Mouse (Mus musculus) heart, embryonic 16.5 days (tissue): ENCODE results near the gene Tril. TPM values are rescaled to one million over a fixed set of nuclear protein-coding genes. Genes with fewer than 3 reads are reported as not detected.

Source experiments
- ATAC-seq: fragments of 200-750 bp; cut with Nextera tagmentation; replicated peaks from 2 replicates; pipeline ENCODE4 v1.8.0; 2017; ENCODE audit warnings: moderate number of reproducible peaks; ENCODE audit not compliant: insufficient read depth, low FRiP score; ENCODE audit errors: extremely low read depth
- H3K27ac ChIP-seq: fragments of 300-500 bp; sonication (generic); 2 replicates; pipeline ENCODE4 v1.5.1; 2014; ENCODE audit warnings: mild to moderate bottlenecking, low read length, control low read depth, moderate library complexity
- H3K27me3 ChIP-seq: fragments of 300-500 bp; sonication (generic); 2 replicates; pipeline ENCODE4 v1.6.1; 2014; ENCODE audit warnings: low read length, mixed read lengths; ENCODE audit not compliant: control insufficient read depth, insufficient read depth
- H3K36me3 ChIP-seq: fragments of 300-500 bp; sonication (generic); 2 replicates; pipeline ENCODE4 v1.6.1; 2014; ENCODE audit not compliant: control insufficient read depth, insufficient read depth
- H3K4me1 ChIP-seq: fragments of 300-500 bp; sonication (generic); 2 replicates; pipeline ENCODE4 v1.6.1; 2014; ENCODE audit warnings: low read length, mixed read lengths; ENCODE audit not compliant: control insufficient read depth, insufficient read depth
- H3K4me2 ChIP-seq: fragments of 300-500 bp; sonication (generic); 2 replicates; pipeline ENCODE4 v1.6.1; 2014; ENCODE audit warnings: low read depth, mild to moderate bottlenecking, control low read depth, low read length
- H3K4me3 ChIP-seq: fragments of 300-500 bp; sonication (generic); 2 replicates; pipeline ENCODE4 v1.5.1; 2014; ENCODE audit warnings: mild to moderate bottlenecking, control low read depth, low read length
- H3K9ac ChIP-seq: fragments of 300-500 bp; sonication (generic); 2 replicates; pipeline ENCODE4 v1.6.1; 2014; ENCODE audit warnings: low read length, control low read depth
- H3K9me3 ChIP-seq: fragments of 300-500 bp; sonication (generic); replicated peaks from 2 replicates; pipeline ENCODE4 v1.6.1; 2016; ENCODE audit warnings: low read length; ENCODE audit not compliant: control insufficient read depth
- WGBS: fragments of 180-500 bp; shearing (Covaris S2); extraction: QIAGEN DNeasy Blood & Tissue Kit; methylation state at CpG from one replicate; pipeline ENCODE4 v1.1.7; 2014; 5-methylcytosine and 5-hydroxymethylcytosine counted together
- polyA plus RNA-seq: library from polyadenylated mRNA; unstranded; fragments of >200 nt; fragmentation: Nextera tagmentation; extraction: Ambion mirVana; gene quantifications from 2 replicates; pipeline ENCODE4 v1.2.1, GENCODE M21; 2015

Tril gene
- polyA plus RNA-seq, 1 experiment from 2014 or later, result 4.4 TPM

GRCm38 (mm10) chr6:53780008-53780407 is 40.6 kb downstream of the Tril start:
- Histone ChIP-seq H3K9ac (no peak overlapping the region), H3K27ac (no peak overlapping the region), H3K4me2 (no peak overlapping the region), H3K4me3 (no peak overlapping the region), H3K4me1 (no peaks in the 10 kb centered on the region), H3K27me3 (0 out of 2 replicates have a peak, but pooled peaks cover 5% of the 10 kb centered on the region), H3K9me3 (no peaks in the 10 kb centered on the region), H3K36me3 (no peaks in the 10 kb centered on the region)
- no peak for ATAC-seq
- 83% methylated on average over 5 of the region's 5 CpGs for WGBS

- no peaks in the 10 kb centered on the region for H3K9me3 ChIP-seq
- no peak overlapping the region for H3K27ac ChIP-seq
- H3K36me3 ChIP-seq, result no peaks in the 10 kb centered on the region
- H3K4me2 ChIP-seq, result no peak overlapping the region
- 0 out of 2 replicates have a peak, but pooled peaks cover 5% of the 10 kb centered on the region for H3K27me3 ChIP-seq
- no peaks in the 10 kb centered on the region for H3K4me1 ChIP-seq
- ATAC-seq, result no peak
- 66% methylated on average over 7 of the region's 7 CpGs for WGBS
- no peak overlapping the region for H3K9ac ChIP-seq
- no peak overlapping the region for H3K4me3 ChIP-seq
These were observed 41.1 kb downstream of the Tril start for GRCm38 (mm10) chr6:53779526-53779925.

- Histone ChIP-seq H3K4me3 (no peak overlapping the region), H3K27me3 (0 out of 2 replicates have a peak, but pooled peaks cover 3% of the 10 kb centered on the region), H3K9ac (no peak overlapping the region), H3K27ac (no peak overlapping the region), H3K4me2 (no peak overlapping the region), H3K36me3 (no peaks in the 10 kb centered on the region), H3K9me3 (no peaks in the 10 kb centered on the region), H3K4me1 (no peaks in the 10 kb centered on the region)
- 55% methylated on average over 8 of the region's 8 CpGs for WGBS
- no peak for ATAC-seq
These were observed 42.1 kb downstream of the Tril start for GRCm38 (mm10) chr6:53778424-53778955.

- H3K27me3 ChIP-seq, result no peaks in the 10 kb centered on the region
- WGBS, result 88% methylated on average over 4 of the region's 4 CpGs
These were observed 52.4 kb downstream of the Tril start for GRCm38 (mm10) chr6:53768275-53768674.

GRCm38 (mm10) chr6:53766243-53766915 is 54.3 kb downstream of the Tril start:
- WGBS, result 24% methylated on average over 10 of the region's 10 CpGs
- Histone ChIP-seq H3K4me1 (peaks cover 5% of the 10 kb centered on the region; the same call in 1 of the 2 replicates), H3K36me3 (no peaks in the 10 kb centered on the region), H3K9ac (no peak overlapping the region), H3K4me2 (no peak overlapping the region), H3K4me3 (no peak overlapping the region), H3K27ac (no peak overlapping the region), H3K27me3 (no peaks in the 10 kb centered on the region), H3K9me3 (no peaks in the 10 kb centered on the region)
- no peak for ATAC-seq

More at GRCm38 (mm10) chr6:53768275-53768674, 52.4 kb downstream of the Tril start:
- Histone ChIP-seq H3K36me3 (no peaks in the 10 kb centered on the region), H3K4me3 (no peak overlapping the region), H3K4me2 (no peak overlapping the region), H3K4me1 (peaks cover 5% of the 10 kb centered on the region; the same call in 1 of the 2 replicates), H3K9ac (no peak overlapping the region), H3K27ac (no peak overlapping the region), H3K9me3 (no peaks in the 10 kb centered on the region)
- ATAC-seq, result no peak

- ATAC-seq, result no peak
- Histone ChIP-seq H3K36me3 (no peaks in the 10 kb centered on the region), H3K27me3 (no peaks in the 10 kb centered on the region), H3K27ac (no peak overlapping the region), H3K4me1 (peaks cover 5% of the 10 kb centered on the region; the same call in 1 of the 2 replicates), H3K4me3 (no peak overlapping the region), H3K9ac (no peak overlapping the region), H3K9me3 (no peaks in the 10 kb centered on the region), H3K4me2 (no peak overlapping the region)
- WGBS, result 57% methylated on average over 8 of the region's 8 CpGs
These were observed 54.9 kb downstream of the Tril start for GRCm38 (mm10) chr6:53765731-53766130.

Other genes starting within 250 kb of the Tril start
- gene Cpvl, start 157.8 kb upstream of the Tril start, polyA plus RNA-seq, result not detected in 2 replicates
- gene Chn2, start 218.7 kb upstream of the Tril start, polyA plus RNA-seq, result 5.4 and 5.5 TPM in 2 replicates